Mouse (Mus musculus) CH12.LX (cell line): ENCODE results near the gene Rbms2. TPM values are rescaled to one million over a fixed set of nuclear protein-coding genes. Genes with fewer than 3 reads are reported as not detected.

ENCODE experiments used
- DNase-seq: peaks from one replicate; pipeline ENCODE4 v3.0.0-alpha.2; 2013; ENCODE audit errors: extremely low read depth
- H3K27ac ChIP-seq: 2 replicates; pipeline ENCODE4 v1.5.1; 2012; ENCODE audit warnings: low read depth, mild to moderate bottlenecking, control low read depth, moderate library complexity; ENCODE audit not compliant: insufficient read depth
- H3K27me3 ChIP-seq: replicated peaks from 2 replicates; pipeline ENCODE3; 2012; ENCODE audit warnings: inconsistent platforms
- H3K36me3 ChIP-seq, 2 experiments: replicated peaks in 1 of 2; 2 replicates each; pipeline versions ENCODE3 to v1.6.1; 2012; ENCODE audit warnings: inconsistent platforms in 1 of 2, low read length in 1 of 2, mild to moderate bottlenecking in 1 of 2, mixed read lengths in 1 of 2, moderate library complexity in 1 of 2; ENCODE audit not compliant: control insufficient read depth in 1 of 2, insufficient read depth in 1 of 2
- H3K4me1 ChIP-seq, 2 experiments: 2 replicates each; pipeline ENCODE4 v1.6.1; 2012; ENCODE audit warnings: inconsistent platforms in 1 of 2, moderate library complexity in 1 of 2; ENCODE audit not compliant: insufficient read depth in 2 of 2, control insufficient read depth in 1 of 2
- H3K4me2 ChIP-seq: 2 replicates; pipeline ENCODE4 v1.6.1; 2012; ENCODE audit warnings: low read depth, mild to moderate bottlenecking, control low read depth; ENCODE audit not compliant: poor library complexity, insufficient read depth, severe bottlenecking
- H3K4me3 ChIP-seq, 3 experiments: fragments of 150-350 bp in 1 of 3; sonication (generic) in 1 of 3; replicated peaks in 1 of 3; 2 replicates each; pipeline versions ENCODE3 to v1.5.1; 2011 to 2012; ENCODE audit warnings: low read depth in 2 of 3, low read length in 2 of 3, mild to moderate bottlenecking in 2 of 3, moderate library complexity in 2 of 3, control low read depth in 1 of 3, improper control_type of control experiment in 1 of 3, inconsistent platforms in 1 of 3, mixed read lengths in 1 of 3; ENCODE audit not compliant: poor library complexity in 1 of 3
- H3K79me2 ChIP-seq: replicated peaks from 2 replicates; pipeline ENCODE4 v1.6.1; 2012; ENCODE audit warnings: mild to moderate bottlenecking, moderate library complexity; ENCODE audit not compliant: control insufficient read depth, poor library complexity, insufficient read depth, severe bottlenecking; ENCODE audit errors: extremely low read depth
- H3K9ac ChIP-seq: 2 replicates; pipeline ENCODE4 v1.6.1; 2012; ENCODE audit warnings: low read depth, mild to moderate bottlenecking, control low read depth, moderate library complexity; ENCODE audit not compliant: insufficient read depth
- H3K9me3 ChIP-seq: replicated peaks from 2 replicates; pipeline ENCODE3; 2012; ENCODE audit warnings: low read length, inconsistent platforms, mixed read lengths
- E2F4 ChIP-seq: IDR thresholded peaks from 2 replicates; pipeline ENCODE4 v1.6.1; 2011; ENCODE audit warnings: low read depth, low read length, improper control_type of control experiment; ENCODE audit not compliant: insufficient replicate concordance
- ELF1 ChIP-seq: IDR thresholded peaks from 2 replicates; pipeline ENCODE4 v1.6.1; 2014; ENCODE audit warnings: low read depth, mild to moderate bottlenecking, inconsistent platforms, low read length, improper control_type of control experiment
- JUND ChIP-seq: conservative IDR thresholded peaks from 2 replicates; pipeline ENCODE4 v1.6.1; 2011; ENCODE audit warnings: low read depth, low read length, improper control_type of control experiment
- MAZ ChIP-seq: IDR thresholded peaks from 2 replicates; pipeline ENCODE4 v1.6.1; 2012; ENCODE audit warnings: low read depth, mild to moderate bottlenecking, inconsistent platforms, low read length, improper control_type of control experiment, moderate library complexity
- MEF2A ChIP-seq: IDR thresholded peaks from 2 replicates; pipeline ENCODE4 v1.6.1; 2014; ENCODE audit warnings: low read depth, mild to moderate bottlenecking, inconsistent platforms, low read length, improper control_type of control experiment, borderline replicate concordance
- MXI1 ChIP-seq: IDR thresholded peaks from 2 replicates; pipeline ENCODE4 v1.6.1; 2011; ENCODE audit warnings: mild to moderate bottlenecking, low read depth, low read length, improper control_type of control experiment
- MYC ChIP-seq: IDR thresholded peaks from 2 replicates; pipeline ENCODE4 v1.6.1; 2011; ENCODE audit warnings: low read depth, mild to moderate bottlenecking, improper control_type of control experiment, low read length
- POLR2AphosphoS2 ChIP-seq: IDR thresholded peaks from 2 replicates; pipeline ENCODE4 v1.6.1; 2011; ENCODE audit warnings: low read depth, low read length, improper control_type of control experiment
- SIN3A ChIP-seq: IDR thresholded peaks from 2 replicates; pipeline ENCODE4 v1.6.1; 2012; ENCODE audit warnings: low read length, improper control_type of control experiment, inconsistent platforms
- TCF12 ChIP-seq: IDR thresholded peaks from 2 replicates; pipeline ENCODE4 v1.6.1; 2014; ENCODE audit warnings: low read depth, mild to moderate bottlenecking, inconsistent platforms, low read length, improper control_type of control experiment
- USF2 ChIP-seq: conservative IDR thresholded peaks from 2 replicates; pipeline ENCODE4 v1.6.1; 2011; ENCODE audit warnings: low read depth, low read length, improper control_type of control experiment
- ZC3H11A ChIP-seq: IDR thresholded peaks from 2 replicates; pipeline ENCODE4 v1.6.1; 2012; ENCODE audit warnings: low read depth, mild to moderate bottlenecking, inconsistent platforms, low read length, improper control_type of control experiment
- ZMIZ1 ChIP-seq: IDR thresholded peaks from 2 replicates; pipeline ENCODE4 v1.6.1; 2012; ENCODE audit warnings: low read depth, mild to moderate bottlenecking, inconsistent platforms, low read length, improper control_type of control experiment
- ZNF384 ChIP-seq: IDR thresholded peaks from 2 replicates; pipeline ENCODE4 v1.6.1; 2012; ENCODE audit warnings: low read depth, low read length, improper control_type of control experiment, inconsistent platforms
- dilution Hi-C: fragments of 300-500 bp; cut with MboI; formaldehyde crosslinking; loops from 2 replicates; pipeline ENCODE4 v1.14.3; 2020; ENCODE audit warnings: low sequenced_read_pairs; ENCODE audit not compliant: extremely low pct_unique_long_range_greater_than_20kb, extremely low pct_ligation_motif_present
- in situ Hi-C: fragments of 300-500 bp; cut with MboI; formaldehyde crosslinking; loops from 3 replicates; pipeline ENCODE4 v1.14.3; 2019; ENCODE audit warnings: low sequenced_read_pairs, low pct_ligation_motif_present, low pct_unique_long_range_greater_than_20kb, mixed read lengths
- polyA plus RNA-seq: library from polyadenylated mRNA; unstranded; fragments of >175 nt; gene quantifications from 2 replicates; pipeline ENCODE4 v1.2.1, GENCODE M21; 2012; ENCODE audit warnings: low read depth; ENCODE audit not compliant: insufficient read length
- total RNA-seq, 2 experiments: library from RNA; depleted of rRNA; stranded (reverse); fragments of 300-350 nt in 1 of 2; fragments of >200 nt in 1 of 2; gene quantifications; 2 replicates each; pipeline ENCODE4 v1.2.3; 2012 to 2014

Gene Rbms2
- total and polyA plus RNA-seq, 3 experiments: 9.1 to 36.6 (median 9.8) TPM

- no peaks in the 10 kb centered on the region for H3K36me3 ChIP-seq
- no peak overlapping the region for H3K9ac ChIP-seq
- in situ Hi-C loops: no loop called here
- H3K27ac ChIP-seq: no peak overlapping the region
- no peak overlapping the region for H3K4me3 ChIP-seq
- DNase-seq: no peak
- H3K79me2 ChIP-seq: peaks cover 3% of the 10 kb centered on the region; the same call in 1 of the 2 replicates
- dilution Hi-C loops: no loop called here
- H3K4me1 ChIP-seq: peaks cover 0 to 7% of the 10 kb centered on the region in 2 experiments; a peak in 2 of 4 replicates
- H3K27me3 ChIP-seq: no peaks in the 10 kb centered on the region
- no peaks in the 10 kb centered on the region for H3K9me3 ChIP-seq
- TF ChIP-seq POLR2AphosphoS2 (no peak), ZNF384 (no peak), MYC (no peak), USF2 (no peak), ELF1 (no peak), TCF12 (no peak), E2F4 (no peak), ZC3H11A (no peak), MXI1 (no peak), SIN3A (no peak), MAZ (no peak), MEF2A (no peak)
- H3K4me2 ChIP-seq: no peak overlapping the region
These were observed 47.5 kb upstream of the Rbms2 start for GRCm38 (mm10) chr10:128227592-128227991.

GRCm38 (mm10) chr10:128225538-128225937, 45.4 kb upstream of the Rbms2 start, which contains the start of gene Mip:
Gene Mip (plus strand): TSS chr10:128225838.
- no peak within 1 kb of the TSS for H3K27ac ChIP-seq
- no peak for DNase-seq
- in situ Hi-C loops: no loop called here
- no peaks in the 10 kb centered on the region for H3K36me3 ChIP-seq
- no peak within 1 kb of the TSS for H3K4me2 ChIP-seq
- H3K79me2 ChIP-seq: no peaks in the 10 kb centered on the region
- H3K9me3 ChIP-seq: no peaks in the 10 kb centered on the region
- H3K4me3 ChIP-seq: no peak within 1 kb of the TSS
- H3K4me1 ChIP-seq: peaks cover under 1 to 2% of the 10 kb centered on the region in 2 experiments; a peak in 3 of 4 replicates
- H3K9ac ChIP-seq: no peak within 1 kb of the TSS
- H3K27me3 ChIP-seq: no peaks in the 10 kb centered on the region
- TF ChIP-seq ZMIZ1 (no peak), JUND (no peak), MXI1 (no peak)
- dilution Hi-C loops: no loop called here

- Histone ChIP-seq H3K27me3 (no peaks in the 10 kb centered on the region), H3K36me3 (no peaks in the 10 kb centered on the region), H3K79me2 (no peaks in the 10 kb centered on the region), H3K27ac (no peak overlapping the region), H3K4me3 (no peak overlapping the region), H3K9ac (no peak overlapping the region), H3K9me3 (no peaks in the 10 kb centered on the region), H3K4me1 (peaks cover 0 to 2% of the 10 kb centered on the region in 2 experiments; a peak in 1 of 4 replicates), H3K4me2 (no peak overlapping the region)
- TF ChIP-seq POLR2AphosphoS2: no peak
- TF ChIP-seq MAZ: no peak
- dilution Hi-C loops (no loop called here), in situ Hi-C loops (no loop called here)
- DNase-seq: no peak
These were observed 45.0 kb upstream of the Rbms2 start for GRCm38 (mm10) chr10:128225064-128225463.
